Comparison of ENCODE assay signal across 9 mouse cellular contexts in the genomic region with DNA sequence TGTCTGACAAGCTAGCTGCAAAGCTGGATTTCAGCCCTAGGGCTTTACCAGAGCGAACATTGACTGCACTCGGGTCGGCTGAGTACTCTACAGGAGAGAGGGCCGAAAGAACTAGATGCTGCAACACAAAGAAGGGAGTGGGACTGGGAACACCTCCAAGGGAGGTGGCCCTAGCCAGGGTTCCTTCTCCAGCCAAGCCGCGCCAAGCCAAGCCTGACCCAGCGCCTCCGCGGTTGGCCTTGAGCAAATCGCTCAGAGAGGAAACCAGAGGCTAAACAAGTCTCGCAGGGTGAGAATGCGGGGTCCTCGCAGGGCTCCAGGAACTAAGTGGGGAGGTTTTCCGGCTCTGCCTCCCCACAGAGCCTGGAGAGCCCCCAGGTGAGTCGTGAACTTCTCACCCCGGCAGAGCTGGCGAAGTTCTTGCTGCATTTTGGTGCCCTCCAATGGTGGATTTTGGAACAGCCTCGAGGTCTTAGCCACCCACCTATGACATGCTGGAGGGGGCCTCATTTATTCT. TPM values are rescaled to one million over a fixed set of nuclear protein-coding genes. Genes with fewer than 3 reads are reported as not detected.
DNase-seq lines count a peak whose midpoint lies in the region; ATAC-seq lines count a peak whose summit lies in the region.
"Had no signal": no experiment of that assay in that cellular context is flagged by ENCODE, and none has a peak within 500 bp of the region (broad histone marks: within the 10 kb centered on the region; RNA-seq: fewer than 3 reads in every experiment).

No protein-coding gene starts in this region.

- H3K9me3 ChIP-seq in heart, embryonic 14.5 days (ENCODE audit: control insufficient read depth, low read length) = 0 out of 2 replicates have a peak, but pooled peaks cover 1% of the 10 kb centered on the region
- H3K9me3 ChIP-seq in liver, embryonic 16.5 days (replicated peaks; ENCODE audit: control insufficient read depth, low read length) = no peaks in the 10 kb centered on the region
- H3K9me3 ChIP-seq in neural tube, embryonic 14.5 days (ENCODE audit: control insufficient read depth, low read length) = no peaks in the 10 kb centered on the region

- H3K27ac ChIP-seq in heart, embryonic 14.5 days (replicated peaks in 1 of 2; ENCODE audit: control insufficient read depth in 1 of 2, insufficient read depth in 1 of 2, low read depth in 2 of 2, low read length in 2 of 2) = peak overlapping the region; percentile 46 to 68
- H3K27ac ChIP-seq in liver, embryonic 16.5 days (ENCODE audit: low read length) = no peak overlapping the region
- no peak overlapping the region for H3K27ac ChIP-seq in neural tube, embryonic 14.5 days (ENCODE audit: low read depth, low read length)

- peak overlapping the region; percentile 52 for H3K9ac ChIP-seq in heart, embryonic 14.5 days (ENCODE audit: low read length)
- H3K9ac ChIP-seq in liver, embryonic 16.5 days (ENCODE audit: low read depth, low read length) = no peak overlapping the region
- H3K9ac ChIP-seq in neural tube, embryonic 14.5 days (replicated peaks; ENCODE audit: low read depth, low read length) = no peak overlapping the region; the same call in 1 of the 2 replicates

- H3K36me3 ChIP-seq in heart, embryonic 14.5 days (ENCODE audit: control insufficient read depth, insufficient read depth, low read length) = no peaks in the 10 kb centered on the region
- no peaks in the 10 kb centered on the region for H3K36me3 ChIP-seq in liver, embryonic 16.5 days (ENCODE audit: control insufficient read depth, insufficient read depth)
- no peaks in the 10 kb centered on the region for H3K36me3 ChIP-seq in neural tube, embryonic 14.5 days (ENCODE audit: control insufficient read depth, insufficient read depth, low read length)

- DNase-seq in CD4-positive helper T cell, adult 2 months (ENCODE audit: low read depth, low spot score) = peak; percentile 68
- DNase-seq in brain, adult 2 months (ENCODE audit: low read depth, low spot score) = peak; percentile 82
- DNase-seq in fibroblast of lung, adult 2 months (ENCODE audit: low read depth) = peak; percentile 63
- peak; percentile 82 for DNase-seq in kidney, postnatal 10 days
- peak; percentile 90 for DNase-seq in testis, postnatal 10 days (ENCODE audit: low spot score)

- WGBS in heart, embryonic 14.5 days = 3% methylated on average over 18 of the region's 18 CpGs
- 5% methylated on average over 18 of the region's 18 CpGs for WGBS in liver, embryonic 16.5 days (ENCODE audit: insufficient replicate concordance)
- WGBS in neural tube, embryonic 14.5 days = 2% methylated on average over 18 of the region's 18 CpGs

- H3K27me3 ChIP-seq in heart, embryonic 14.5 days (ENCODE audit: control insufficient read depth, insufficient read depth, low read length) = no peaks in the 10 kb centered on the region
- no peaks in the 10 kb centered on the region for H3K27me3 ChIP-seq in liver, embryonic 16.5 days (ENCODE audit: control insufficient read depth, insufficient read depth, low read depth, low read length)
- no peaks in the 10 kb centered on the region for H3K27me3 ChIP-seq in neural tube, embryonic 14.5 days (ENCODE audit: control insufficient read depth, insufficient read depth, low read length)

- H3K4me1 ChIP-seq in heart, embryonic 14.5 days (ENCODE audit: control insufficient read depth in 2 of 2, insufficient read depth in 2 of 2, low read length in 2 of 2) = peaks cover 22 to 27% of the 10 kb centered on the region in 2 experiments
- no peaks in the 10 kb centered on the region for H3K4me1 ChIP-seq in liver, embryonic 16.5 days (ENCODE audit: control insufficient read depth, low read depth, low read length)
- H3K4me1 ChIP-seq in neural tube, embryonic 14.5 days (ENCODE audit: control insufficient read depth, insufficient read depth, low read length) = peaks cover 13% of the 10 kb centered on the region; the same call in 1 of the 2 replicates

- peak; percentile 66 for ATAC-seq in heart, embryonic 14.5 days (ENCODE audit: insufficient number of reproducible peaks, insufficient read depth, low FRiP score, low read depth)
- no peak for ATAC-seq in liver, embryonic 16.5 days (ENCODE audit: low read depth)
- peak; percentile 86 for ATAC-seq in neural tube, embryonic 14.5 days (ENCODE audit: low read depth)

- H3K4me2 ChIP-seq in heart, embryonic 14.5 days (ENCODE audit: low read length) = peak overlapping the region; percentile 70
- peak overlapping the region; percentile 53 for H3K4me2 ChIP-seq in liver, embryonic 16.5 days (ENCODE audit: low read depth, low read length)
- H3K4me2 ChIP-seq in neural tube, embryonic 14.5 days (ENCODE audit: low read depth, low read length) = peak overlapping the region; percentile 63

- peak overlapping the region; percentile 37 to 51 for H3K4me3 ChIP-seq in heart, embryonic 14.5 days (ENCODE audit: control insufficient read depth in 1 of 2, insufficient read depth in 1 of 2, low read depth in 1 of 2, low read length in 2 of 2)
- H3K4me3 ChIP-seq in liver, embryonic 16.5 days (ENCODE audit: low read depth, low read length) = peak overlapping the region; percentile 44
- peak overlapping the region; percentile 29 for H3K4me3 ChIP-seq in neural tube, embryonic 14.5 days (ENCODE audit: low read depth, low read length)
- H3K4me3 ChIP-seq: erythroblast, embryonic 14.5 days had no signal

RNA-seq across cellular contexts. Expression of gene Drd3, which starts 48.0 kb away (rescaled TPM):
- polyA plus RNA-seq in heart, embryonic 14.5 days (2014; fragmentation: Nextera tagmentation; extraction: Ambion mirVana) = not detected in 2 replicates
- not detected in 2 replicates for polyA plus RNA-seq in liver, embryonic 16.5 days (2015; fragmentation: Nextera tagmentation; extraction: Ambion mirVana)
- not detected in 2 replicates for polyA plus RNA-seq in neural tube, embryonic 14.5 days (2014; fragmentation: Nextera tagmentation; extraction: Ambion mirVana)
- polyA plus RNA-seq: erythroblast, embryonic 14.5 days had no signal

Comparison
In these comparisons a context has a peak if more than half of its experiments do, and no peak if none do; other contexts are left out.
1. H3K27ac ChIP-seq: peak in heart, embryonic 14.5 days (2 of 2); none in liver, embryonic 16.5 days (single experiment) and neural tube, embryonic 14.5 days (single experiment).
2. Peak in every context shown above with its lines, with median percentiles within 50 percentile points of each other: DNase-seq, H3K4me2 ChIP-seq and H3K4me3 ChIP-seq.